Mouse (Mus musculus) MEL (cell line): Measurements from ENCODE around the gene Tmem104.

ENCODE experiments used
- JUND ChIP-seq: IDR thresholded peaks from 2 replicates; pipeline ENCODE4 v1.6.1; 2011; ENCODE audit warnings: low read depth, mild to moderate bottlenecking, improper control_type of control experiment, low read length
- TCF12 ChIP-seq: IDR thresholded peaks from 2 replicates; pipeline ENCODE4 v1.6.1; 2014; ENCODE audit warnings: low read depth, mild to moderate bottlenecking, inconsistent platforms, low read length, improper control_type of control experiment, moderate library complexity

DNA sequence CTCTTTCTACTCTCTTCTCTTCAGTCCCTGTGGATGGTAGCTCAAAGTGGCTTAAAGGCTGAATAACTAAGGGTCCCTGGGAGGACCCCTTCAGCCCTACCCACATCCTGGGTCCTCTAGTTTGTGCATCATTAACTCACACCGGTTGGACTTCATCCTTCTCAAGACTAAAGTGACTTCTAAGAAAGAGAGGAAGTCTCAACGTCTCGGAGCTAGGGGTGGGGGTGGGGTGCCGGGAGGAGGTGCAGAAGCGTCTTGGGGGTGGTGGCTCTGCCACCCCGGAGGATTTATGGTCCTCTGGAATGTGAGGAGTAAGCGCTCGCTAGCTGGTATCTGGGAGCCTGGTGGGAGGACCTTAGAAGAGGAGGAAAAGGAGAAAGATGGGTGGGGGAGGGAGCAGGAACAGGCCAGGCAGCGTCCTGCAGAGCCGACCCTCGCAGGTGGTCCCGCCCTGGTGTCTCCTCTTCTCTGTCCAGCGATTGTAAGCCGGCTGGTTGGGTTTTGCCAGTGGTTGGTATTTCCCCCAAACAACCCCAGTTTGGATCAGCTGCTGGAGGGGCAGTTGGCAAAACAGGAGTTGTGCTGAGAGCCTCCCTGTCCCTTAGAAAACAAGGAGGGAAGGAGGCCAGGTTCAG, 22.8 kb upstream of the Tmem104 start:
- TF ChIP-seq JUND (no peak), TCF12 (0 out of 2 replicates have a peak, but pooled peaks have one; percentile 12)
